Mouse (Mus musculus) forebrain, postnatal 0 days (tissue): Measurements from ENCODE around the gene Plekha6. TPM values are rescaled to one million over a fixed set of nuclear protein-coding genes. Genes with fewer than 3 reads are reported as not detected.

Experiments
- ATAC-seq: fragments of 200-750 bp; cut with Nextera tagmentation; 2 replicates; pipeline ENCODE4 v1.8.0; 2017; ENCODE audit warnings: mild to moderate bottlenecking, moderate library complexity
- DNase-seq: peaks from one replicate; pipeline ENCODE4 v3.0.0-alpha.2; 2015
- H3K27ac ChIP-seq: fragments of 300-500 bp; sonication (generic); 2 replicates; pipeline ENCODE4 v1.5.1; 2014; ENCODE audit warnings: low read depth, mild to moderate bottlenecking, antibody characterized with exemption, low read length, moderate library complexity, mixed read lengths
- H3K27me3 ChIP-seq: fragments of 300-500 bp; sonication (generic); 2 replicates; pipeline ENCODE4 v1.6.1; 2014; ENCODE audit warnings: mild to moderate bottlenecking, low read length, mixed read lengths; ENCODE audit not compliant: insufficient read depth
- H3K36me3 ChIP-seq: fragments of 300-500 bp; sonication (generic); 2 replicates; pipeline ENCODE4 v1.6.1; 2014; ENCODE audit warnings: mild to moderate bottlenecking, moderate library complexity; ENCODE audit not compliant: insufficient read depth
- H3K4me1 ChIP-seq: fragments of 300-500 bp; sonication (generic); 2 replicates; pipeline ENCODE4 v1.6.1; 2014; ENCODE audit warnings: antibody characterized with exemption; ENCODE audit not compliant: insufficient read depth
- H3K4me2 ChIP-seq: fragments of 300-500 bp; sonication (generic); 2 replicates; pipeline ENCODE4 v1.6.1; 2014; ENCODE audit warnings: low read depth, mild to moderate bottlenecking, moderate library complexity
- H3K4me3 ChIP-seq: fragments of 300-500 bp; sonication (generic); 2 replicates; pipeline ENCODE4 v1.5.1; 2014; ENCODE audit warnings: low read depth, low read length, mixed read lengths
- H3K9ac ChIP-seq: fragments of 300-500 bp; sonication (generic); 2 replicates; pipeline ENCODE4 v1.6.1; 2014; ENCODE audit warnings: mild to moderate bottlenecking
- H3K9me3 ChIP-seq: fragments of 300-500 bp; sonication (generic); 2 replicates; pipeline ENCODE4 v1.6.1; 2016; ENCODE audit warnings: low read length
- CTCF ChIP-seq: sonication (generic); IDR thresholded peaks from 2 replicates; pipeline ENCODE4 v1.5.1; 2016; ENCODE audit warnings: antibody characterized with exemption, control low read depth, low read depth
- WGBS: fragments of 180-500 bp; shearing (Covaris S2); extraction: QIAGEN DNeasy Blood & Tissue Kit; methylation state at CpG from one replicate; pipeline ENCODE4 v1.1.7; 2014; 5-methylcytosine and 5-hydroxymethylcytosine counted together
- polyA plus RNA-seq: library from polyadenylated mRNA; unstranded; fragments of >200 nt; fragmentation: Nextera tagmentation; extraction: Ambion mirVana; gene quantifications from 2 replicates; pipeline ENCODE4 v1.2.1, GENCODE M21; 2015
- total RNA-seq: library from RNA; depleted of rRNA; stranded (reverse); fragments of >200 nt; gene quantifications from 2 replicates; pipeline ENCODE4 v1.2.3, GENCODE M21; 2014

Plekha6 gene
- total and polyA plus RNA-seq, 2 experiments from 2014 or later: 5.7 to 28.6 TPM

DNA sequence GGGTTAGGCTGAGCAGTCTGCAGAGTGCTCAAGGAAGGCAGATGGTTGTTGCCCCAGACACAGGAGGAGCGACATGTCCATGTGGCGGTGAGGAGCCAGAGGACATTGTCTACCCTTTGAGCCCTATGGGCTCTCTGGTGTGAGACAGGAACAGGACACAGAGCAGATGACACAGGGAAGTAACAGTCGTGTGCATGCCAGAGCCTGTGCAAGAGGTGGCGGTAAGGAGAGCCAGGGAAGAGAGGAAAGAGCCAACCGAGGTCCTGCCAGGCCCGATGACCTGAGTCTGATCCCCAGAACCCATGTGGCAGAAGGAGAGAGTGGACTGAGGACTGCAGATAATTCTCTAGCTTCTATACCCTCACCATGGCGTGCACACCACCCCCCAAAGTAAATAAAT lies 99.1 kb downstream of the Plekha6 start:
- ATAC-seq (no peak), DNase-seq (no peak)
- Histone ChIP-seq H3K27me3 (no peaks in the 10 kb centered on the region), H3K9ac (no peak overlapping the region), H3K4me2 (no peak overlapping the region), H3K9me3 (no peaks in the 10 kb centered on the region), H3K36me3 (peaks cover 11% of the 10 kb centered on the region; the same call in 1 of the 2 replicates), H3K4me3 (no peak overlapping the region), H3K4me1 (no peaks in the 10 kb centered on the region), H3K27ac (no peak overlapping the region)
- TF ChIP-seq CTCF: no peak
- WGBS: 89% methylated on average over 7 of the region's 7 CpGs

DNA sequence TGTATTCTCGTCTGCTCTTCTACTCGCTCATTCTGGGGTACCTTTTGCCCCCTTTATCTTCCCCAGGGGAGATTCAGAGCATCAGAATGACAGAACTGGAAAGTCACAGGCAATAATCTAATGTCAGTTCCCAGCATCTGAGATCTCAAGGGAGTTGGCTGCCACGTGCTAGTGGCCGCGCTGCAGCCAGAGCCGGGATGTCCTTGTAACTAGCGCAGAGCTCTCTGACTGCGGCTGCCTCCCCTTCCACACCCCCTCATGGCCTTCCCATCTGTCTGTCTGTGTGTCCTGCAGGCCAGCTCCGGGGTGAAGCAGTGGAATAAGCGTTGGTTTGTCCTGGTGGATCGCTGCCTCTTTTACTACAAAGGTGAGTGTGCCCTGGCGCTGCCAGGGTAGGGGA lies 100.4 kb downstream of the Plekha6 start:
- Histone ChIP-seq H3K9ac (no peak overlapping the region), H3K4me1 (no peaks in the 10 kb centered on the region), H3K27ac (no peak overlapping the region), H3K36me3 (peaks cover 11% of the 10 kb centered on the region; the same call in 1 of the 2 replicates), H3K4me3 (no peak overlapping the region), H3K27me3 (no peaks in the 10 kb centered on the region), H3K9me3 (no peaks in the 10 kb centered on the region), H3K4me2 (no peak overlapping the region)
- ATAC-seq (no peak), DNase-seq (no peak)
- WGBS: 77% methylated on average over 12 of the region's 12 CpGs
- no peak for TF ChIP-seq CTCF

DNA sequence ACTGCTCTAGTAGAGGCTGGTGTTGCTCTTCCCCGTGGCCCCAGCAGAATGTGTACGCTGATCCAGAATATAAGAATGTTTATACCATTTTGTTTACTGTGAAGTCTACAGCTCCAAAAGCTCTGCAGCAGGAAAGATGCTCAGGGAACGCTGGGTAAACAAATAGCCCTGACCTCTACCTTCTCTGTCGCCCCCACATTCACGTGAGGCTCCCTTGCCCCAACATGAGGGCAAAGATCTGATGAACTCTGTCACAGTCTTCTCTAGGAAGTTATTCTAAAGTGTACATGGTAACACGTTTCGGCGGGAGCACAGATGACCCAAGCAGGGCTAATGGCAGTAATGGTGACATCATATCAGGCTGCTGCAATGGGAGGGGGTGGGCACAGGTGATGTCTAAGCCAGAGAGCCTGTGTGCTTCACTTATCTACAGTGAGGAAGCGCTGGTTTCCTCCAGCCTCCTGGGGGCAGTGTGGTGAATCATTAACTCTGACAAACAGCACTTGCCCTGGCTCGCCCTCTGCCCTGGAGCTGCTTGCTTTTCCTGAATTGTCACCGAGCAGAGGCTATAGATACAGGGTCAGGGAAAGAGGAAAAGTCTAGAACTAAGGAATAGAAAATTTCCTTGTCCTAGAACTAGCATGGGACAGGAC lies 101.2 kb downstream of the Plekha6 start:
- no peak overlapping the region for H3K9ac ChIP-seq
- TF ChIP-seq CTCF: peak; percentile 31; the same call in 1 of the 2 replicates
- no peaks in the 10 kb centered on the region for H3K27me3 ChIP-seq
- 75% methylated on average over 11 of the region's 11 CpGs for WGBS
- no peak overlapping the region for H3K4me3 ChIP-seq
- H3K4me1 ChIP-seq: no peaks in the 10 kb centered on the region
- H3K9me3 ChIP-seq: no peaks in the 10 kb centered on the region
- DNase-seq (no peak), ATAC-seq (no peak)
- H3K4me2 ChIP-seq: no peak overlapping the region
- H3K27ac ChIP-seq: no peak overlapping the region
- peaks cover 11% of the 10 kb centered on the region; the same call in 1 of the 2 replicates for H3K36me3 ChIP-seq

DNA sequence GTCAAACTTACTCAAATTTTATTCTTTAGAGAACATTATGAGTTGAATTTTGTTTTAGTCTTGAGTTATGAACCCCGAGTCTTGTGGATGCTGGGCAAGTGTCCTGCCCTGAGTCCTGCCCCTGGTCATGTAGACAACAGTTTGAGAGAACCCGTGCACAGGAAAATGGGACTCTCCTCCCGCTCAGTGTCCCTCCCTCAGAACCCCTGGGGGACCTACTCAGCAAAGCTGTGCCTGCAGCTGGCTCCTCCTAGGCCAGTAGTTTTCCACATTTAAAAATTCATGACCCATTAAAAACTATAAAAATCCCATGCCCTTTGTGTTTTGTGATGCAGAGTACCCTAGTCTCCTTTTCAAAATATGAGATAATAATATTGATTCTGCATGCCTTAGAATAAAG lies 103.1 kb downstream of the Plekha6 start:
- peaks cover 17% of the 10 kb centered on the region; the same call in 1 of the 2 replicates for H3K36me3 ChIP-seq
- TF ChIP-seq CTCF: no peak
- no peaks in the 10 kb centered on the region for H3K4me1 ChIP-seq
- no peak overlapping the region for H3K9ac ChIP-seq
- no peaks in the 10 kb centered on the region for H3K9me3 ChIP-seq
- no peaks in the 10 kb centered on the region for H3K27me3 ChIP-seq
- ATAC-seq (no peak), DNase-seq (no peak)
- no peak overlapping the region for H3K4me2 ChIP-seq
- no peak overlapping the region for H3K27ac ChIP-seq
- H3K4me3 ChIP-seq: no peak overlapping the region
- 67% methylated on average over 3 of the region's 3 CpGs for WGBS

DNA sequence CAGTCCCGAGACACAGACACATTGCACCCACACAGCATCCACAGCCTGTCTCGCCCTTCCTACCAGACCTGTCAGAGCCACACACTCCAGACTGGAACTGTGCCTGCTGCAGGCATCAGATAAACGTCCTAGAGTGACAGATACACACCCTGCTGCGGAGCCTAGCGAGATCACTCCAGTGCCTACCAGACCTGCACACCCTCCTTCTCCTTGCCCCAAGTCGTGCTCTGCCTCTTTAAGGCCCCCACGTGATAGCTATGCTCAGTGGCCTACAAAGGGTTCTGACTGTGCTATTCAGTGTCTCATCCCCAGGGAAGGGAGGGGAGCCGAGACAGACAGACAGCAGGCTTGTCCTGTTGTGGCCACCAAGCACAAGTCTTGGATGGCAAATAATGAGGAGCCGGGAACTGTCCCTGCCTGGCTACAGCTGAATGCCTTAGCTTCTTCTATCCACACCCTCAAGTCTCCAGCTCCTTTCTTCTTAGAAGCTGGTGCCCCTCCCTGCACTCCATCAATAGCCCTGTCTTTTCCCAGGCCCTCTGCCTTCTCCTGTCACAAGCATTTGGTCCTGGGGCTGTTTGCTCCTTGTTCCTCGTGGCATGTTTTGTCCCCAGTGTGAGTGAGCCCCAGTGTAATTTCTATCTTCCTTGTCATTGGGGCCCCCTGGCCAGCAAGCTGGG lies 103.9 kb downstream of the Plekha6 start:
- H3K36me3 ChIP-seq: peaks cover 25% of the 10 kb centered on the region; the same call in 1 of the 2 replicates
- peak; percentile 79 for ATAC-seq
- no peaks in the 10 kb centered on the region for H3K4me1 ChIP-seq
- H3K4me2 ChIP-seq: no peak overlapping the region
- no peaks in the 10 kb centered on the region for H3K27me3 ChIP-seq
- H3K4me3 ChIP-seq: no peak overlapping the region
- WGBS: 16% methylated on average over 10 of the region's 10 CpGs
- no peaks in the 10 kb centered on the region for H3K9me3 ChIP-seq
- peak; percentile 25 for DNase-seq
- TF ChIP-seq CTCF: no peak
- H3K27ac ChIP-seq: no peak overlapping the region
- no peak overlapping the region for H3K9ac ChIP-seq

DNA sequence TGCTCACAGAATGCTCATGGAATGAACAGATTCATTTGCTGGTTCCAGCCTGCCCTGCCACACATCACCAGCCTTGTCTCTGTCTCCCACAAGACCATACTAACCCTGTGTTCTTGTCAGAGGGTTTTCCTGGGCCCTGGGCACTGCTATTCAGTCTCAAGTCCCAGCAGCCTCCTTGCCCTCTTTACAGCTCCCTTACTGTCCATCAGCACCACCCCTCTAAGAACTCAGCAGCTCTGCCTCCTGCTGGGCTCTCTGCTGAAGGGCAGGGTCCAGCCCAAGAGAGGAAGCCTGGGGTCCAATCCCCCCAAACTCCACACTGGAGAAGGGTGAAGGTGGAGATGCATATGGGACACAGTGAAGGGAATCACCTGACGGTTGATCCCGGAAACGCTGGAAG lies 104.5 kb downstream of the Plekha6 start:
- no peak overlapping the region for H3K27ac ChIP-seq
- H3K4me3 ChIP-seq: no peak overlapping the region
- DNase-seq: no peak
- no peaks in the 10 kb centered on the region for H3K27me3 ChIP-seq
- H3K9me3 ChIP-seq: no peaks in the 10 kb centered on the region
- H3K4me1 ChIP-seq: no peaks in the 10 kb centered on the region
- peaks cover 30% of the 10 kb centered on the region; the same call in 1 of the 2 replicates for H3K36me3 ChIP-seq
- peak; percentile 52 for TF ChIP-seq CTCF
- no peak overlapping the region for H3K9ac ChIP-seq
- ATAC-seq: peak; percentile 59
- 78% methylated on average over 3 of the region's 3 CpGs for WGBS
- no peak overlapping the region for H3K4me2 ChIP-seq

DNA sequence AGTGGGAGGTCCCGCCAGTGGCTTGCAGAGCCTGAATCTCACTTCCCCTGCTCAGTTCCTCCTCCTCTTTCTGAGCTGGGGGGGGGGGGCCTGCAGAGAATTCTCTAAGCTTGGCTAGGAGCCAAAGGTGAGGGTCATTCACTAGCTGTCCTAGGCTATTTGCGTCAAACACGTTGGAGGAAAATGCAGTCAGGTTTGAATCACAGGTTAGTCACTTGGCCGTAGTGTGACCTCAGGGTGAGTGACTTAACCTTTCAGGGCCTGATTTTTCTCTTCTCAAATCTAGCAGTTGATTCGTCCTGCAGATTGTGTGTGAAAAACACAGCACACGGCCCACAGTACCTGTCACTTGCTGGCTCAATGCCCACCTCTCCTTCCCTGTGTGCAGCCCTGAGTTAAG lies 106.3 kb downstream of the Plekha6 start:
- no peak for TF ChIP-seq CTCF
- no peak overlapping the region for H3K27ac ChIP-seq
- ATAC-seq (no peak), DNase-seq (no peak)
- H3K36me3 ChIP-seq: peaks cover 44% of the 10 kb centered on the region
- H3K4me2 ChIP-seq: no peak overlapping the region
- H3K4me1 ChIP-seq: no peaks in the 10 kb centered on the region
- no peaks in the 10 kb centered on the region for H3K9me3 ChIP-seq
- H3K27me3 ChIP-seq: no peaks in the 10 kb centered on the region
- WGBS: 50% methylated on average over 6 of the region's 6 CpGs
- H3K9ac ChIP-seq: no peak overlapping the region
- H3K4me3 ChIP-seq: no peak overlapping the region
